Mouse (Mus musculus) liver, embryonic 14.5 days (tissue): ENCODE results near the gene Cat.

Experiments used
- CTCF ChIP-seq: IDR thresholded peaks from 2 replicates; pipeline ENCODE4 v1.5.1; 2016; ENCODE audit warnings: antibody characterized with exemption, low read depth, control low read depth
- EP300 ChIP-seq: IDR thresholded peaks from 2 replicates; pipeline ENCODE4 v1.6.1; 2016; ENCODE audit warnings: antibody characterized with exemption, low read depth

- no peak for TF ChIP-seq CTCF
- no peak for TF ChIP-seq EP300
These were observed 4.1 kb downstream of the Cat start for GRCm38 (mm10) chr2:103480871-103481270.
